Mouse (Mus musculus): Measurements from ENCODE around the gene Fastkd2.

Fastkd2 gene

DNA sequence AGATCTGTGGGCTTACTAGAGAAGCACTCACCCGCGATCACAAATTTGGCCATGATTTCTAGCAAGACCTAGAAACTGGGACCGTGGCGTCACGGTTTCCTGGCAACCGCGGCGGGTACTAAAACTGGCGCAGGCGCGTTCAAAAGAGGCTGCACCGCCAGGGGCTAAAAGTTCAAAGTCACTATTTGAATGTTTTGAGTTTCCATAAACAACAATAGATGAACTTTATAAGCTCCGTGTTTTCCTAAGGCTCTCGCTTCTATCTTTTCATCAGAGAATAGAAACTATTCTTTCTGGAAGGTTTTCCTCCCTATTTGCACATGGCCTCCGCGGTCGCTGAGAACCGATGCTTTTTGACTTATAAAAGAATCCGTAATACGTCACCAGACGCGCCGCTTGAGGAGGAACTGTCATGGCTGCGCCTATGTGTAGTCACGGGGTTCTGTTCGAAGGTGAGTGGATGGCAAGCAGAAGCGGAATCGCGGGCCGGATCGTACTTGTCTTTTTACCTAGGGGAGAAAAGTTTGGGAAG, at the start of gene Fastkd2, which contains the start of gene Mdh1b:
Fastkd2 (plus strand) TSS at position 375 of the 532 bp plus-strand sequence.
Mdh1b (minus strand) TSS at position 79 of the 532 bp plus-strand sequence.
- peak; percentile 95 for DNase-seq

DNA sequence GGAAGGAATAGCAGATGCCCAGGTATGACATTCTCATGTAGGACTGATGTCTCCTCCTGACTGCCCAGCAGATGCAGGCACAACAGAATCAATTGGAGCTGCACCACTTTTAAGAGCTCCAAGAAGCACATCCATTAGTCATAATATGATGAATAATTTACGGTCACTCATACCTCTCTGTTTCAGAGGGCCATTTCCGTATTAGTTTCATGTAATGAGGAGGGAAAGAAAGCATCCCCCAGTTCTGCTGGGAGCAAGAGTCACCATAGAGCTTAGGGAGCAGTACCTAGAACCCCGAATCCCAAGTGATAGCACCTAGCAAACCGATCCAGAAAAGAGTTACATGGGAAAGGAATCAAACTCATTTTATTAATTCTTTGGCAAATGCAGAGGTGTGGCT, 43.6 kb upstream of the Fastkd2 start, which contains the start of gene Dytn:
Dytn (minus strand) TSS at position 101 of the 400 bp plus-strand sequence.
- no peak for DNase-seq

DNA sequence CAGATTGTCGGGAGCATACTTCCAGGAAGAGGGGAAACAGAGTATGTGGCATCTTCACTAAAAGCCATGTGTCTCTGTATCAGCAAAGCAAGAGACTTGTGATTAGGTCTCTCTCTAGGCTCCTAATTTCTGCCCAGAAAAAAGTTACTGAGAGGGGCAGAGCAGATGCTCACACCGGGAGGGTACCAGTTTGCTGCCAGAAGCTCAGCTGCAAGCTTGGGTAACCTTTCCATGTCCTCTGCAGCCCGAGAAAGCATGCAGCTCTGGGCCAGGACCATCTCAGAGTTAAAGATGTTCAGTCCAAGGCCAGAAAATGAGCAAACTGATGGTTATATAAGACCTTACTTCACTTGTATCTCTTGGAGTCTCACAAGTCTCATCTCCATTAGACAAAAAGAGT, 33.6 kb upstream of the Fastkd2 start:
- DNase-seq: no peak

DNA sequence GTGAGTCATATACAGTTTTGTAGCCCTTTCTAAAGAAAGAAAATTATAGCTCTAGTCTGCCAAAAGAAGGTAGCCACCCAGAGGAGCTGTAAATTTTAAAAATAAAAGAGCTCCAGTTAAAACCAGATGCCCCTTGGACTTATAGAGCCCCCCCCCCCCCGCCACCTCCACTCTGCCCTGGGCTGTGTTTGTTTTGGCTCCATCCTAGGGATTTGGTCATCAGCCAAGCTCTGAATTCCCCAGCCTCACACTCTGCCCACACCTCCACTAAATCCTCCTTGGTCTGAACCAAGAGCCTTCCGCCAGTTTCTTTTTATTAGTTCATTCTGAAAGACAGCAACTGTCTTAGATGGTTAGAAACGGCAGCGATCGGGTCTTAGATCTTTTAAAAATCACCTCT, 24.7 kb upstream of the Fastkd2 start:
- DNase-seq: no peak

DNA sequence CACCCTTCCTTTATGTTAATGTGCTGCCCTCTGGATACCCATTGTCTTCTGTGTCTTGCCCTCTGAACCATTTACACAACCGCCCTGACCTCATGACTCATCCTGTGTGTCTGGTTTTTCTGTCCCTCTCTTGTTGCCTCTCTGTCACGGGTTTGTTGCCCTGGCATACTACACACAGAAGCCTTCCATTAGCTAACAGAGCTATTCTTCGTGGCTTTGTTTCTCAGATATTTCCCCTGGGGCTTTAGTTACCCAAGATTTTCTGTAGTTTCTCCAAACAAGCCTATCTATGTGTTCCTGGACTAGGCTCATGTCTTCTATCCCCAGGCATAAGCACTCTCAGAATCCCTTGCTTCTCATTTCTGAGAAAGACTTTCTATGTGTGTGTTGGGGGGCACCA, 21.5 kb upstream of the Fastkd2 start:
- peak; percentile 30 for DNase-seq

DNA sequence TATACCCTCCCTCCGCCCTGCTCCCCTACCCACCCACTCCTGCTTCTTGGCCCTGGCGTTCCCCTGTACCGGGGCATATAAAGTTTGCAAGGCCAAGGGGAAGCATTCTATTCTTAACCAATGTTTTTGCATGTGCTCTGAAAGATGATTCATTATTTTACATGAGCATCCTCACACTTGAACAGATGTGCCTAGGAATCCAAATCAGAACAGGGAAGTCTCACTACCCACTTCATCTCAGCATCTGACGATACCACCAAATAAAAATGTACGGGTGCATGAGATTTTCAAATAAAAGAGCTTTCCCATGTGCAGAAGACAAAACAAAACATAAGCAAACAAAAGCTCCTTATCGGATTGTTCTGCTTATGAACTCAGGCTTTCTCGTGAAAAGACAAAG, 10.3 kb upstream of the Fastkd2 start:
- DNase-seq: no peak

DNA sequence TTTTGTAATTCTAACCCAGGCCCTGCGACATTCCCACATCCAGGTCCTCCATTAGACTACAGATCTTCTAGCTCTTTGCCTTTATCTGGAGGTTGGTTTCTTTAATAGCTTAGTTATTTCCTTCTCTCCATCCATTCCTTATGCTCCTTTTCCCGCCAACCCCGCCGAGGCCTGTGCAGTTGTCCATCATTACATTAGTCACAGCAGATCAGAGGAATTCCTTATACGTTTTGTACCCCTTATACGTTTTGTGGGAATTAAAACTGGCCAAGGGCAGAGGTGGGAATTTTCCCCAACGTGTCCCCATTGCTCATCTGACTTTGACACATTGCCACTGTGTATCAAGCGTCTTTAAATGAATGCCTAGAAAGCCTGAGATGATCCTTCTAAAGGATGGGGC, 618 bp upstream of the Fastkd2 start:
- DNase-seq: no peak

DNA sequence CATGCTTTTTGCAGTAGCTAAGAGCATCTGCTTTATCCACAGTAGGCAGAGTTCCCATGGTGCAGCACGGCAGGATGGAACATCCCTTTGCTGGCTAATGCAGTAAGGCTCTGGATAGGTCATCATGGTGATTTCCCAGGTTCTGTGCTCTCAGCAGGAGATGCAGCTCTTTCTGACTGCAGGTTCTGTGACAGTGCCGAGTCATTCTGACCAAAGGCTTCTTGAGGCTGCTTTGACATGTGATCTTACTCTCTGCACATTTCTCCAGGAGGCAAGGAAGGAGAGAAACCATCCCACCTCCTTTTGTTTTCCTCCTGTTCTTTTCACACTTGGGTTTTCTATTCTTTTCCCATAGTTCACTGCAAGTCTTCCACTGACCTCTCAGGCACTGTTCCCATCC, 25.6 kb downstream of the Fastkd2 start:
- no peak for DNase-seq

DNA sequence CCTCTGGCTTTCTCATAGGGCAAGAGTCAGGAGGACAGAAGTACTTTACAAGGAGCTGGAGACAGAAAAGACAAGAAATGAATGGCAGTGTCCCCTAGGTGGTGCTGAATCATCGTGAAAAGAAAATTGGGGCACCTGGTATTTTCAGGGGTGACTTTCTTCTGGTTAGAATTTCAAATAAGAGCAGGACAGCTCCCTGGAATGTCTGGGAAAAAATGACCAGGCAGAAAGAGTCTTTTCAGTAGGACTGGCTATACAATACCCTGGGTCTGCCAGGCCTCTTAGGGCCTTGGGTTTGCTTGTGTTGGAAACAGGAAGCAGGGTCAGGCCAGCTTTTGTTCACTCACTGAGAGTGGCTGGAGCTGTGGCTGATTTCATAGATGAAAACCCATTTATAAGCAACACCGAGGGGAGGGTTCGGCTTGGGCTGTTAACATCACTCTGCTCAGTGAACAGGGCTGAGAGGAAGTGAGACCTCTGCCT, 32.8 kb downstream of the Fastkd2 start:
- DNase-seq: peak; percentile 25

DNA sequence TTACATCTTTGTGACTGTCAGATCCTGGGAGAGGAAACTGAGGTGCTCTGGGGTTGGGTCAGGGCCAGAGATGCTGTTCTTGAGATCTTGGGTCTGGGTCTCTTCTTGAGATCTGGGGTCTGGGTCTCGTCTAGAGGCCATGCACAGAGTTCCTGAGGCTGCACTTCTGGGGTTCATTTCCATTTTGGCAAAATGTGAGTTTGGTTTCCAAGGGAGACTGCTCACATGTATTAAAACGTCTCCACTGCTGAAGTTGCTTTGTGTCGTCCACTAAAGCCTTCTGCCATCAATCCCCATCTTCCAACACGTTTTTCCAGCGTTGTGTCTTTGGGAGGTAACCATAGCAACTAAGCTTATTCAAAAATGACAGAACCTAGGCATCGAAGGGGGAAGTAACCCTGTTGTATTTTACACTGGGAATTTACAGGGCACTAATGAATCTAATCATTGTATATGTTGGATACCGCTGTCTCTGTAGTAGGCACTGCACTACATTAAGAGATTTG, 33.5 kb downstream of the Fastkd2 start:
- no peak for DNase-seq

DNA sequence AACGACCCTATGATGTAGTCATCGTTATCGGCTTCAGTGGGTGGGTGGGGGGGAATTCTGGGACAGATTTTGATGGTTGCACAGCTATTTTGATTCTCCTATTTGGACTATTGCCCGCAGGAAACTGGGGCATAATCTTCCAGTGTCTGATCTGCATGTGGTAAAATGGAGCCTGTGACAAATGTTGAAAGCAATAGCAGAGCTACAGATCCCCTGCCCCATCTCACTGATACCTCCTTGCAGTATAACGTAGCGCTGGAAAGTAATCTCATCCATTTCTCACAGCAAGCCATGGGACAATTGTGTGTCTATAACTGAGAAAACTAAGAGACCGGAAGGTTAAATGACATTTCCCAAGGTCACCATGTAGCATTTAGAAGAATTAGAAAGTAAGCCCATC, 34.0 kb downstream of the Fastkd2 start:
- no peak for DNase-seq

DNA sequence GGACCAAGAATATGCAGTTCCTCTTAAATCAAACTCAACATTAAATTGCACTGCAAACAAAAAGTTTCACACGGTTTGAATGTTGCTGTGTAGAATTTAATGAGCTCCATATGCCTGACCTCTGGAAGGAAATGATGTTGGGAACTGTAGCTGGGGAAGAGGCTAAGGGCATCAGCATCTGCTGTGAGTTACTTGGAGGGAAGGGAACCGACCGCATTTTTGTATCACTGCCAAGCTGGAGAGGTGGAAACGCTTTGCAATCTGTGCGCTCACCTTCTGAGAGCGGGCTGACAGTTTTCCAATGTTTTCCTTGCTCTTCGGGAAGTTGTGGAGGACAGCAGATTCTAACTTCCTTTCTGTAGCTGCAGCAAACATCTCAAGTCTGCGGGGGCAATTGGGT, 37.7 kb downstream of the Fastkd2 start:
- DNase-seq: no peak

DNA sequence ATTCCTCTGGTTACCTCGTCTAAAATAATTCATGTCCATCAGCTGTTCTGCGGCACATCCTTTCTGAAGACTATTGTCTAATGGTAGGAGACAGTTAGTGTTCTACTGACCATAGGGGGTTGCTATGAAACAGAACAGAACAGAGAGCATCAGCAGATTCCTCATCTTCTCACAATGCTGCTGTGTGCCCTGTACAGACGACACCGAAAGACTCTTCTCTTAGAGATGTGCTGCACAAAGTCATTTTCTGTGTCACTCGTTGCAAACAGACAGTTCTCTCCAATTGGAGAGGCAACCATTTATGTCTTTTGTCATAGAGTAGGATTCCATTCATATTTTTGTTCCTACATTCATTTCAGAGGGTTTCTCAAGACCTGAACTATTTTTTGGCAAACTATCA, 38.8 kb downstream of the Fastkd2 start, which contains the start of gene 4933402D24Rik:
4933402D24Rik (minus strand) TSS at position 101 of the 400 bp plus-strand sequence.
- DNase-seq: no peak

DNA sequence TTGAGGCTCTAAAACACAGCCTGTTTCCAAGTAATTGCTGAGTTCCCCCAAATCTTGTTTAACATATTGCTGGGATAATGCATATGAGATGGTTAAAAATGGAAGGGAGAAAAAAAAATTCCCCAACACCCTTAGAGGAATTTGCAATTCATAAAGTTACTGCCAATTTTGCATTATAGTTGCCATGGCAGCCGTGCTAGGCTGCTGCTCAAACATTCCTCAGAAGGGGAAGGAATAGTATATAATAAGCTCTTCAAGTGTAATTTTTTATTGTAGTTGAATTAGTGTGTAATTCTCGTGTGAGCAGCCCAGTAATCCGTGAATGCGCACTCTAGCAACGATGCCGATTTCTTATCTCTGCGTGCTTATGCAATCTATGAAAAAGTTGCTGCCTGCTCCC, 39.9 kb downstream of the Fastkd2 start:
- no peak for DNase-seq

DNA sequence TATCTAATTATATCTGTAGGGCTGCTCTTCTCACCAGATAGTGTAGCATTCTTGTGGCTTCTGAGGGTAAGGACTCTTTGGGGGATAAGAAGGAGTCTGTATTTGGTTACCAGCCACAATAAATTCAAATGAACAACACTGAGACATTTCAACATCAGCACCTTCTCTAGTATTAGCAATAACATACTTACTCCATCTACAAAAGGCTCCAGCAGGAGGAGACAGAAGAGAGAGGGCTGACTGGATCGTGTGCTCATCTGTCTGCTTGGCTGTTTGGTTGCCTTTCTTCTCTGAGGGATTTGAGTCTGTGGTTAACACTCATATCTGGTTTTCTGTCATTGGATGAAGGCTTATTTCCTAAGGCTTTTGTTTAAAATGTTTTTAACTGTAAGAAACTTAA, 46.0 kb downstream of the Fastkd2 start:
- no peak for DNase-seq

DNA sequence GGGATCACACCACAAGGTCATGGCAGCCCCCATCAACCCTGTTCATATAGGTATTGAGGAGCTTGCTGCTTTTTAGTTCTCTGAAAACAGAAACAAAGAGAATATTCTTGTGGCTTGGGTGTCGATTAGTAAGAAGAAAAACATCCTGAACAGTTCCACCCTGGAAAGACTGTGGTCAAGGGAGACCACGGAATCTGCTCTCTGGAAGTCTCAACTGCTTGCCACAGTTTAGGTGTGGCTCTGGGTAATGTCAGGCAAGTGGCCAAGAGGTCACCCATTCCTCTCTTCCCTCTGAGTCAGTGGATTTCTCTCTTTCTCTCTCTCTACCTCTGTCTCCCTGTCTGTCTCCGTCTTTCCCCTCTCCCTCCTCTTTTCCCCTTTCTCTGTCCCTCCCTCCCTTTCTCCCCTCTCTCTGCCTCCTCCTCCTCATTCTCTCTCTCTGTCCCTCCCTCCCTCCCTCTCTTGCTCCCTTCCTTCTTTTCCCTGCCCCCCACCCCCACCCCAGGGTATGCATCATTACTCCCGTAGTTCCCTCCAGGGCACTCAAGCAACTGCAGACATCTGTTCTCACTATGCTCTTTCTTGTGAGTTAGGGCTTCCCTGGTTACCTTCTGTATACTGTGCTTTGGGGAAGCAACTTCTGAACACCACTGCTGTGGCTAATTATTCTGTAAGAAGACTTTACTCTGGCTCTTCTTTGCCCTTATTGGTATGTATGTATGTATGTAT, 46.7 kb downstream of the Fastkd2 start:
- DNase-seq: no peak

DNA sequence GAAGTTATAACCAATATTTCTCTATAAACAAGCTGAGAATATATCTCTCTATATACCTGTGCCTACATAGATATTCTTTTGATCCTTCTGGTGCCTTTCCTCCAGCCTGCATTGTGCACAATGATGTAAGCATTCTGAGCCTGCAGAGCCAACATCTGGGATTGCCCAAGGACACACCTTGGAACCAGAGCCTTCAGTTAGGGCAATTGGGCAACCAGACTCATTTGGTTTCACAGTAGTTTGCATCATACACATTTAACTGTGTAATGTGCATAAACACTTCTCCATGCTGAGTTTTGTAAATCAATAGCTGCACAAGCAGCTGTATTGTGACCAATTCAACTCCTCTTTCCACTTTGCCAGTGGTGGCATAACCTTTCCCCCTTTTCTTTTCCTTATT, 63.9 kb downstream of the Fastkd2 start:
- peak; percentile 18 for DNase-seq

Measured in lung, postnatal 36 days (tissue).